Mouse (Mus musculus) small intestine, adult 2 months (tissue): ENCODE data around the gene Acod1.

Experiments
- CTCF ChIP-seq: fragments of 200-500 bp; IDR thresholded peaks from 2 replicates; pipeline ENCODE4 v1.5.1; 2012; ENCODE audit warnings: low read depth, mild to moderate bottlenecking, control low read depth, inconsistent platforms, low read length, moderate library complexity, mixed read lengths; ENCODE audit not compliant: insufficient replicate concordance, insufficient read length; ENCODE audit errors: extremely low read depth
- POLR2A ChIP-seq: fragments of 200-500 bp; IDR thresholded peaks from 2 replicates; pipeline ENCODE4 v1.6.1; 2012; ENCODE audit warnings: low read depth, mild to moderate bottlenecking, control low read depth, inconsistent platforms, low read length, moderate library complexity

- TF ChIP-seq CTCF (no peak), POLR2A (no peak)
Observed at GRCm38 (mm10) chr14:103020046-103020445, 26.7 kb upstream of the Acod1 start.
